Mouse (Mus musculus) myocyte (in vitro differentiated cells): ENCODE data around the gene Rsc1a1. TPM values are rescaled to one million over a fixed set of nuclear protein-coding genes. Genes with fewer than 3 reads are reported as not detected.

Experiments
- H3K27me3 ChIP-seq: one replicate; pipeline ENCODE4 v1.6.1; 2011; ENCODE audit not compliant: control insufficient read depth, insufficient read depth, insufficient read length
- H3K36me3 ChIP-seq: one replicate; pipeline ENCODE4 v1.6.1; 2011; ENCODE audit not compliant: control insufficient read depth, insufficient read depth
- H3K4me2 ChIP-seq: one replicate; pipeline ENCODE4 v1.6.1; 2011; ENCODE audit warnings: low read depth, control low read depth
- H3K4me3 ChIP-seq: one replicate; pipeline ENCODE4 v1.5.1; 2011; ENCODE audit warnings: mild to moderate bottlenecking, control low read depth, moderate library complexity
- H3K79me2 ChIP-seq: one replicate; pipeline ENCODE4 v1.6.1; 2011; ENCODE audit not compliant: control insufficient read depth, insufficient read depth
- H3ac ChIP-seq: one replicate; pipeline ENCODE4 v1.6.1; 2011; ENCODE audit not compliant: control insufficient read depth, insufficient read length
- CEBPB ChIP-seq: IDR thresholded peaks from 2 replicates; pipeline ENCODE4 v1.6.1; 2011; ENCODE audit warnings: mild to moderate bottlenecking, moderate library complexity; ENCODE audit not compliant: poor library complexity, insufficient read depth, severe bottlenecking
- E2F4 ChIP-seq: IDR thresholded peaks from one replicate; pipeline ENCODE4 v1.6.1; 2011; ENCODE audit warnings: mild to moderate bottlenecking, control low read depth, moderate library complexity; ENCODE audit not compliant: insufficient read depth
- MAX ChIP-seq: IDR thresholded peaks from one replicate; pipeline ENCODE4 v1.6.1; 2011; ENCODE audit warnings: low read depth, mild to moderate bottlenecking, control low read depth
- MYOD1 ChIP-seq, 3 experiments: IDR thresholded peaks; one replicate each; pipeline ENCODE4 v1.6.1; 2011; ENCODE audit warnings: control low read depth in 2 of 3, low read depth in 2 of 3, mild to moderate bottlenecking in 2 of 3, moderate library complexity in 1 of 3; ENCODE audit not compliant: insufficient read length in 2 of 3, control insufficient read depth in 1 of 3
- MYOG ChIP-seq, 3 experiments: IDR thresholded peaks; one replicate each; pipeline ENCODE4 v1.6.1; 2011; ENCODE audit warnings: control low read depth in 2 of 3, low read depth in 2 of 3, mild to moderate bottlenecking in 2 of 3; ENCODE audit not compliant: insufficient read length in 2 of 3, control insufficient read depth in 1 of 3, insufficient read depth in 1 of 3
- POLR2A ChIP-seq: IDR thresholded peaks from one replicate; pipeline ENCODE4 v1.6.1; 2011; ENCODE audit warnings: low read depth, mild to moderate bottlenecking, control low read depth, moderate library complexity; ENCODE audit not compliant: insufficient read length
- POLR2AphosphoS2 ChIP-seq: IDR thresholded peaks from one replicate; pipeline ENCODE4 v1.6.1; 2011; ENCODE audit warnings: low read depth, control low read depth; ENCODE audit not compliant: insufficient read length
- REST ChIP-seq: IDR thresholded peaks from one replicate; pipeline ENCODE4 v1.6.1; 2011; ENCODE audit warnings: mild to moderate bottlenecking, control low read depth, moderate library complexity; ENCODE audit not compliant: insufficient read depth, insufficient read length
- SRF ChIP-seq: IDR thresholded peaks from one replicate; pipeline ENCODE4 v1.6.1; 2011; ENCODE audit warnings: low read depth; ENCODE audit not compliant: control insufficient read depth, insufficient read length
- TCF12 ChIP-seq: IDR thresholded peaks from one replicate; pipeline ENCODE4 v1.6.1; 2011; ENCODE audit warnings: mild to moderate bottlenecking, control low read depth; ENCODE audit not compliant: poor library complexity, insufficient read depth, severe bottlenecking
- TCF3 ChIP-seq: IDR thresholded peaks from one replicate; pipeline ENCODE4 v1.6.1; 2011; ENCODE audit warnings: low read depth, control low read depth; ENCODE audit not compliant: insufficient read length
- USF1 ChIP-seq: IDR thresholded peaks from one replicate; pipeline ENCODE4 v1.6.1; 2011; ENCODE audit warnings: low read depth, mild to moderate bottlenecking, control low read depth, moderate library complexity
- polyA plus RNA-seq: library from polyadenylated mRNA; unstranded; fragments of >200 nt; fragmentation: generic; extraction: Trizol; gene quantifications from one replicate; pipeline ENCODE4 v1.2.1, GENCODE M21; 2012; ENCODE audit warnings: missing spikeins

Rsc1a1 gene
- 5.8 TPM for polyA plus RNA-seq

GRCm38 (mm10) chr4:141685499-141685898, at the start of gene Rsc1a1:
TSS of gene Rsc1a1 (minus strand) at chr4:141685599.
- no peaks in the 10 kb centered on the region for H3K27me3 ChIP-seq
- H3K79me2 ChIP-seq = no peaks in the 10 kb centered on the region
- no peak within 1 kb of the TSS for H3ac ChIP-seq
- H3K4me2 ChIP-seq = no peak within 1 kb of the TSS
- no peak for TF ChIP-seq REST
- no peak for TF ChIP-seq CEBPB
- no peak for TF ChIP-seq MYOG (IDR thresholded peaks at IDR 0.05; ENCODE audit: control insufficient read depth in 1 of 3, insufficient read depth in 1 of 3, insufficient read length in 2 of 3, low read depth in 2 of 3)
- no peak for TF ChIP-seq SRF
- TF ChIP-seq MYOD1 (IDR thresholded peaks at IDR 0.05; ENCODE audit: control insufficient read depth in 1 of 3, insufficient read length in 2 of 3, low read depth in 2 of 3) = no peak
- no peak for TF ChIP-seq POLR2AphosphoS2
- TF ChIP-seq POLR2A = no peak
- no peak for TF ChIP-seq TCF12
- peaks cover 38% of the 10 kb centered on the region for H3K36me3 ChIP-seq
- no peak within 1 kb of the TSS for H3K4me3 ChIP-seq

- TF ChIP-seq TCF12 (no peak), SRF (no peak), MAX (no peak), MYOG (IDR thresholded peaks at IDR 0.05; ENCODE audit: control insufficient read depth in 1 of 3, insufficient read depth in 1 of 3, insufficient read length in 2 of 3, low read depth in 2 of 3) (no peak), REST (no peak), MYOD1 (IDR thresholded peaks at IDR 0.05; ENCODE audit: control insufficient read depth in 1 of 3, insufficient read length in 2 of 3, low read depth in 2 of 3) (no peak), TCF3 (no peak), POLR2AphosphoS2 (no peak), E2F4 (no peak), CEBPB (no peak), USF1 (no peak), POLR2A (no peak)
- no peaks in the 10 kb centered on the region for H3K27me3 ChIP-seq
- peak overlapping the region; percentile 82 for H3K4me2 ChIP-seq
- H3K4me3 ChIP-seq = no peak overlapping the region
- H3ac ChIP-seq = no peak overlapping the region
- no peaks in the 10 kb centered on the region for H3K36me3 ChIP-seq
- no peaks in the 10 kb centered on the region for H3K79me2 ChIP-seq
These were observed 49.8 kb upstream of the Rsc1a1 start for GRCm38 (mm10) chr4:141735206-141735560.

- TF ChIP-seq USF1 (no peak), POLR2A (peak; percentile 47), REST (no peak)
- no peaks in the 10 kb centered on the region for H3K79me2 ChIP-seq
- no peaks in the 10 kb centered on the region for H3K27me3 ChIP-seq
- H3K4me3 ChIP-seq = no peak overlapping the region
- H3K36me3 ChIP-seq = no peaks in the 10 kb centered on the region
- H3ac ChIP-seq = no peak overlapping the region
- peak overlapping the region; percentile 82 for H3K4me2 ChIP-seq
These were observed 49.2 kb upstream of the Rsc1a1 start for GRCm38 (mm10) chr4:141734446-141735205.

- H3K79me2 ChIP-seq = no peaks in the 10 kb centered on the region
- TF ChIP-seq REST (no peak), USF1 (no peak), E2F4 (no peak), TCF12 (no peak), SRF (no peak), POLR2AphosphoS2 (no peak), MYOD1 (IDR thresholded peaks at IDR 0.05; ENCODE audit: control insufficient read depth in 1 of 3, insufficient read length in 2 of 3, low read depth in 2 of 3) (no peak), MYOG (IDR thresholded peaks at IDR 0.05; ENCODE audit: control insufficient read depth in 1 of 3, insufficient read depth in 1 of 3, insufficient read length in 2 of 3, low read depth in 2 of 3) (no peak), MAX (no peak), TCF3 (no peak), CEBPB (no peak), POLR2A (no peak)
These were observed 46.4 kb upstream of the Rsc1a1 start for GRCm38 (mm10) chr4:141731766-141732165.

GRCm38 (mm10) chr4:141730401-141730800, 45.0 kb upstream of the Rsc1a1 start:
- Histone ChIP-seq H3ac (no peak overlapping the region), H3K4me3 (no peak overlapping the region), H3K27me3 (no peaks in the 10 kb centered on the region), H3K36me3 (no peaks in the 10 kb centered on the region), H3K4me2 (no peak overlapping the region), H3K79me2 (no peaks in the 10 kb centered on the region)
- TF ChIP-seq E2F4 (no peak), USF1 (no peak), TCF12 (no peak), MYOD1 (IDR thresholded peaks at IDR 0.05; ENCODE audit: control insufficient read depth in 1 of 3, insufficient read length in 2 of 3, low read depth in 2 of 3) (no peak), CEBPB (no peak), MYOG (IDR thresholded peaks at IDR 0.05; ENCODE audit: control insufficient read depth in 1 of 3, insufficient read depth in 1 of 3, insufficient read length in 2 of 3, low read depth in 2 of 3) (no peak), MAX (no peak), REST (no peak), TCF3 (no peak), POLR2AphosphoS2 (no peak), SRF (no peak), POLR2A (no peak)

More at GRCm38 (mm10) chr4:141731766-141732165, 46.4 kb upstream of the Rsc1a1 start:
- no peak overlapping the region for H3K4me2 ChIP-seq
- H3K4me3 ChIP-seq = no peak overlapping the region
- no peak overlapping the region for H3ac ChIP-seq
- no peaks in the 10 kb centered on the region for H3K27me3 ChIP-seq
- no peaks in the 10 kb centered on the region for H3K36me3 ChIP-seq
